Mouse (Mus musculus) hindbrain, embryonic 12.5 days (tissue): ENCODE results near the gene Tubgcp2. TPM values are rescaled to one million over a fixed set of nuclear protein-coding genes. Genes with fewer than 3 reads are reported as not detected.

Experiments
- ATAC-seq: fragments of 200-750 bp; cut with Nextera tagmentation; 2 replicates; pipeline ENCODE4 v1.8.0; 2017; ENCODE audit warnings: moderate TSS enrichment; ENCODE audit not compliant: low FRiP score
- H3K27ac ChIP-seq: fragments of 300-500 bp; sonication (generic); 2 replicates; pipeline ENCODE4 v1.5.1; 2016; ENCODE audit warnings: mild to moderate bottlenecking
- H3K27me3 ChIP-seq: fragments of 300-500 bp; sonication (generic); 2 replicates; pipeline ENCODE4 v1.6.1; 2016; ENCODE audit warnings: mild to moderate bottlenecking
- H3K36me3 ChIP-seq: fragments of 300-500 bp; sonication (generic); 2 replicates; pipeline ENCODE4 v1.6.1; 2016; ENCODE audit warnings: mild to moderate bottlenecking
- H3K4me1 ChIP-seq: fragments of 300-500 bp; sonication (generic); 2 replicates; pipeline ENCODE4 v1.6.1; 2016
- H3K4me2 ChIP-seq: fragments of 300-500 bp; sonication (generic); replicated peaks from 2 replicates; pipeline ENCODE4 v1.6.1; 2016; ENCODE audit warnings: mild to moderate bottlenecking
- H3K4me3 ChIP-seq: fragments of 300-500 bp; sonication (generic); 2 replicates; pipeline ENCODE4 v1.5.1; 2016; ENCODE audit warnings: mild to moderate bottlenecking
- H3K9ac ChIP-seq: fragments of 300-500 bp; sonication (generic); 2 replicates; pipeline ENCODE4 v1.6.1; 2016; ENCODE audit warnings: mild to moderate bottlenecking, moderate library complexity
- H3K9me3 ChIP-seq: fragments of 300-500 bp; sonication (generic); replicated peaks from 2 replicates; pipeline ENCODE4 v1.6.1; 2016; ENCODE audit warnings: mild to moderate bottlenecking
- WGBS: fragments of 180-500 bp; shearing (Covaris S2); methylation state at CpG from one replicate; pipeline ENCODE4 v1.1.7; 2016; 5-methylcytosine and 5-hydroxymethylcytosine counted together
- polyA plus RNA-seq: library from polyadenylated mRNA; unstranded; fragments of >200 nt; fragmentation: Nextera tagmentation; extraction: Ambion mirVana; gene quantifications from 2 replicates; pipeline ENCODE4 v1.2.1, GENCODE M21; 2016

The Tubgcp2 gene
- 65.8 and 70.6 TPM in 2 replicates for polyA plus RNA-seq

GRCm38 (mm10) chr7:140036281-140037170 lies at the start of gene Tubgcp2, which contains the start of gene Zfp511:
TSS of gene Tubgcp2 (minus strand) at chr7:140036669.
TSS of gene Zfp511 (plus strand) at chr7:140036391.
- 2% methylated on average over 67 of the region's 69 CpGs for WGBS
- no peaks in the 10 kb centered on the region for H3K27me3 ChIP-seq
- peak within 1 kb of the TSS; percentile 91 for H3K27ac ChIP-seq
- H3K9ac ChIP-seq: peak within 1 kb of the TSS; percentile 85
- H3K36me3 ChIP-seq: peaks cover 34% of the 10 kb centered on the region
- H3K4me2 ChIP-seq: peak within 1 kb of the TSS; percentile 84
- ATAC-seq: peak; percentile 97
- H3K4me1 ChIP-seq: peaks cover 18% of the 10 kb centered on the region
- H3K9me3 ChIP-seq: no peaks in the 10 kb centered on the region
- H3K4me3 ChIP-seq: peak within 1 kb of the TSS; percentile 82

GRCm38 (mm10) chr7:140082242-140082678 lies 45.8 kb upstream of the Tubgcp2 start, which contains the start of gene Caly:
TSS of gene Caly (minus strand) at chr7:140082548.
- H3K4me1 ChIP-seq: peaks cover 33% of the 10 kb centered on the region
- peak within 1 kb of the TSS; percentile 89 for H3K27ac ChIP-seq
- H3K36me3 ChIP-seq: no peaks in the 10 kb centered on the region
- H3K9ac ChIP-seq: peak within 1 kb of the TSS; percentile 59
- peak; percentile 79 for ATAC-seq
- WGBS: 2% methylated on average over 18 of the region's 18 CpGs
- no peaks in the 10 kb centered on the region for H3K9me3 ChIP-seq
- peak within 1 kb of the TSS; percentile 60 for H3K4me2 ChIP-seq
- H3K27me3 ChIP-seq: peaks cover 21% of the 10 kb centered on the region
- H3K4me3 ChIP-seq: peak within 1 kb of the TSS; percentile 38

- Histone ChIP-seq H3K9me3 (no peaks in the 10 kb centered on the region), H3K9ac (peak overlapping the region; percentile 59), H3K36me3 (no peaks in the 10 kb centered on the region), H3K27me3 (peaks cover 21% of the 10 kb centered on the region), H3K4me3 (peak overlapping the region; percentile 38), H3K4me1 (peaks cover 33% of the 10 kb centered on the region), H3K27ac (peak overlapping the region; percentile 89), H3K4me2 (peak overlapping the region; percentile 60)
- peak; percentile 49 for ATAC-seq
- 18% methylated on average over 20 of the region's 20 CpGs for WGBS
Observed at GRCm38 (mm10) chr7:140081408-140082241, 45.2 kb upstream of the Tubgcp2 start.

- no peaks in the 10 kb centered on the region for H3K9me3 ChIP-seq
- WGBS: 2% methylated on average over 24 of the region's 24 CpGs
- H3K27me3 ChIP-seq: peaks cover 21% of the 10 kb centered on the region
- H3K9ac ChIP-seq: peak overlapping the region; percentile 67
- H3K27ac ChIP-seq: peak overlapping the region; percentile 89
- peak overlapping the region; percentile 60 for H3K4me2 ChIP-seq
- peaks cover 33% of the 10 kb centered on the region for H3K4me1 ChIP-seq
- H3K4me3 ChIP-seq: peak overlapping the region; percentile 38
- peak; percentile 81 for ATAC-seq
- no peaks in the 10 kb centered on the region for H3K36me3 ChIP-seq
Observed at GRCm38 (mm10) chr7:140080503-140081156, 44.2 kb upstream of the Tubgcp2 start.

- no peak overlapping the region for H3K4me3 ChIP-seq
- H3K36me3 ChIP-seq: no peaks in the 10 kb centered on the region
- H3K27ac ChIP-seq: no peak overlapping the region
- no peak overlapping the region for H3K9ac ChIP-seq
- 5% methylated on average over 5 of the region's 5 CpGs for WGBS
- ATAC-seq: no peak
- H3K4me2 ChIP-seq: no peak overlapping the region
- peaks cover 21% of the 10 kb centered on the region for H3K27me3 ChIP-seq
- H3K4me1 ChIP-seq: peaks cover 33% of the 10 kb centered on the region
- no peaks in the 10 kb centered on the region for H3K9me3 ChIP-seq
Observed at GRCm38 (mm10) chr7:140078711-140079110, 42.2 kb upstream of the Tubgcp2 start.

- Histone ChIP-seq H3K9ac (no peak overlapping the region), H3K4me1 (peaks cover 29% of the 10 kb centered on the region), H3K27me3 (peaks cover 21% of the 10 kb centered on the region), H3K36me3 (no peaks in the 10 kb centered on the region), H3K4me2 (no peak overlapping the region), H3K9me3 (no peaks in the 10 kb centered on the region), H3K4me3 (no peak overlapping the region), H3K27ac (no peak overlapping the region)
- ATAC-seq: no peak
- 82% methylated on average over 6 of the region's 6 CpGs for WGBS
Observed at GRCm38 (mm10) chr7:140077698-140078097, 41.2 kb upstream of the Tubgcp2 start.

GRCm38 (mm10) chr7:140070042-140070711 lies 33.7 kb upstream of the Tubgcp2 start:
- Histone ChIP-seq H3K4me3 (peak overlapping the region; percentile 10; the same call in 1 of the 2 replicates), H3K4me2 (peak overlapping the region; percentile 43), H3K27me3 (peaks cover 22% of the 10 kb centered on the region), H3K36me3 (no peaks in the 10 kb centered on the region), H3K9ac (0 out of 2 replicates have a peak overlapping the region, but pooled peaks have one; percentile 35), H3K4me1 (0 out of 2 replicates have a peak, but pooled peaks cover 1% of the 10 kb centered on the region), H3K9me3 (no peaks in the 10 kb centered on the region), H3K27ac (no peak overlapping the region)
- ATAC-seq: no peak
- WGBS: 35% methylated on average over 33 of the region's 39 CpGs

GRCm38 (mm10) chr7:140067397-140067796 lies 30.9 kb upstream of the Tubgcp2 start:
- no peak overlapping the region for H3K27ac ChIP-seq
- H3K9me3 ChIP-seq: no peaks in the 10 kb centered on the region
- no peak for ATAC-seq
- H3K4me1 ChIP-seq: 0 out of 2 replicates have a peak, but pooled peaks cover 2% of the 10 kb centered on the region
- H3K27me3 ChIP-seq: peaks cover 39% of the 10 kb centered on the region
- H3K4me2 ChIP-seq: no peak overlapping the region
- no peak overlapping the region for H3K9ac ChIP-seq
- H3K4me3 ChIP-seq: no peak overlapping the region
- H3K36me3 ChIP-seq: no peaks in the 10 kb centered on the region
- 75% methylated on average over 6 of the region's 6 CpGs for WGBS

- no peak for ATAC-seq
- Histone ChIP-seq H3K4me2 (no peak overlapping the region), H3K4me3 (no peak overlapping the region), H3K36me3 (no peaks in the 10 kb centered on the region), H3K27ac (no peak overlapping the region), H3K9ac (no peak overlapping the region), H3K27me3 (peaks cover 66% of the 10 kb centered on the region), H3K4me1 (peaks cover 42% of the 10 kb centered on the region), H3K9me3 (no peaks in the 10 kb centered on the region)
- 14% methylated on average over 7 of the region's 7 CpGs for WGBS
Observed at GRCm38 (mm10) chr7:140063092-140063491, 26.6 kb upstream of the Tubgcp2 start.

- ATAC-seq: 0 out of 2 replicates have a peak, but pooled peaks have one; percentile 3
- Histone ChIP-seq H3K36me3 (no peaks in the 10 kb centered on the region), H3K27me3 (peaks cover 67% of the 10 kb centered on the region), H3K27ac (0 out of 2 replicates have a peak overlapping the region, but pooled peaks have one; percentile 62), H3K9me3 (no peaks in the 10 kb centered on the region), H3K4me2 (no peak overlapping the region), H3K9ac (no peak overlapping the region), H3K4me1 (peaks cover 48% of the 10 kb centered on the region), H3K4me3 (no peak overlapping the region)
- 9% methylated on average over 11 of the region's 11 CpGs for WGBS
Observed at GRCm38 (mm10) chr7:140062307-140062706, 25.8 kb upstream of the Tubgcp2 start.

- Histone ChIP-seq H3K27me3 (peaks cover 71% of the 10 kb centered on the region), H3K9me3 (no peaks in the 10 kb centered on the region), H3K4me2 (peak overlapping the region; percentile 69), H3K9ac (peak overlapping the region; percentile 65; the same call in 1 of the 2 replicates), H3K4me3 (peak overlapping the region; percentile 30; the same call in 1 of the 2 replicates), H3K27ac (peak overlapping the region; percentile 62), H3K36me3 (no peaks in the 10 kb centered on the region), H3K4me1 (peaks cover 53% of the 10 kb centered on the region)
- WGBS: 0% methylated on average over 6 of the region's 6 CpGs
- ATAC-seq: no peak; the same call in 1 of the 2 replicates
Observed at GRCm38 (mm10) chr7:140061832-140062130, 25.3 kb upstream of the Tubgcp2 start.
